Mouse (Mus musculus) limb, embryonic 15.5 days (tissue): ENCODE measurements around the gene Ubqln4. TPM values are rescaled to one million over a fixed set of nuclear protein-coding genes. Genes with fewer than 3 reads are reported as not detected.

Experiments used
- ATAC-seq: fragments of 200-750 bp; cut with Nextera tagmentation; 2 replicates; pipeline ENCODE4 v1.8.0; 2017; ENCODE audit warnings: low read depth, moderate TSS enrichment; ENCODE audit not compliant: insufficient number of reproducible peaks, low FRiP score, low TSS enrichment
- H3K27ac ChIP-seq: fragments of 300-500 bp; sonication (generic); 2 replicates; pipeline ENCODE4 v1.5.1; 2015; ENCODE audit warnings: moderate library complexity, mild to moderate bottlenecking, inconsistent platforms
- H3K27me3 ChIP-seq: fragments of 300-500 bp; sonication (generic); 2 replicates; pipeline ENCODE4 v1.6.1; 2015; ENCODE audit warnings: inconsistent platforms
- H3K36me3 ChIP-seq: fragments of 300-500 bp; sonication (generic); 2 replicates; pipeline ENCODE4 v1.6.1; 2015; ENCODE audit warnings: inconsistent platforms
- H3K4me1 ChIP-seq: fragments of 300-500 bp; sonication (generic); 2 replicates; pipeline ENCODE4 v1.6.1; 2015; ENCODE audit warnings: inconsistent platforms
- H3K4me2 ChIP-seq: fragments of 300-500 bp; sonication (generic); 2 replicates; pipeline ENCODE4 v1.6.1; 2015; ENCODE audit warnings: mild to moderate bottlenecking, inconsistent platforms
- H3K4me3 ChIP-seq: fragments of 300-500 bp; sonication (generic); 2 replicates; pipeline ENCODE4 v1.5.1; 2015; ENCODE audit warnings: mild to moderate bottlenecking, inconsistent platforms
- H3K9ac ChIP-seq: fragments of 300-500 bp; sonication (generic); 2 replicates; pipeline ENCODE4 v1.6.1; 2015; ENCODE audit warnings: inconsistent platforms
- H3K9me3 ChIP-seq: fragments of 300-500 bp; sonication (generic); 2 replicates; pipeline ENCODE4 v1.6.1; 2016; ENCODE audit warnings: inconsistent platforms
- WGBS: fragments of 180-500 bp; shearing (Covaris S2); methylation state at CpG from one replicate; pipeline ENCODE4 v1.1.7; 2015; 5-methylcytosine and 5-hydroxymethylcytosine counted together
- polyA plus RNA-seq: library from polyadenylated mRNA; unstranded; fragments of >200 nt; fragmentation: Nextera tagmentation; extraction: Ambion mirVana; gene quantifications from 2 replicates; pipeline ENCODE4 v1.2.1, GENCODE M21; 2015

The Ubqln4 gene
- polyA plus RNA-seq, 1 experiment from 2014 or later = 44.1 TPM

DNA sequence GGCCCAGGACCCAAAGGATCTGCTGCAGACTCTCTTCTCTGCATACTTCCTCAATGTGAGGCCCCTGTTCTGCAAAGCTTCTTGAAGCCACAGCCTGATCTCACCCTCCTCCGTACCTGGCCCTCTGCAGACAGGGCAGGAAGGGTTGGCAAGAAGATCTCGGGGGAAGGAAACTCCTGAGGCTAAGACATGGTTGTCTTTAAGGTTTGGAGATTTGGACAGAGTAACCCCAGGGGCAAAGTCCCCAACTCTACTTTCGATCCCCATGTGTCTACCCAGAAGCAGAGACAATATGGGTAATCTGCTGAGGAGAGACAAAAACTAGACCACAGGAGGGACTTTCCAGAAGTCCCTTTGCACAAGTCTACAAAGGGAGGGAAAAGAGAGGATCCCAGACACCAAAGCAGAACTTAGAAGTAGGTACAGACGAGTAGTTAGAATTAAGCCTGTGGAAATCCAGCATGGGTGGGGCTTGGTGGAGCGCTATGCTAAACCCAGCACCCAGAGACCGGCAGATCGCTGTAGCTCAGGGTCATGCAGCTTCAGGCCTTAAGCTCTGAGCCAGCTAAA lies 39.9 kb upstream of the Ubqln4 start:
- no peaks in the 10 kb centered on the region for H3K27me3 ChIP-seq
- H3K4me2 ChIP-seq = no peak overlapping the region; the same call in 1 of the 2 replicates
- H3K4me1 ChIP-seq = peaks cover 73% of the 10 kb centered on the region
- no peak for ATAC-seq
- whole genome bisulfite sequencing = 66% methylated on average over 7 of the region's 7 CpGs
- H3K4me3 ChIP-seq = no peak overlapping the region
- peak overlapping the region; percentile 92 for H3K27ac ChIP-seq
- H3K9me3 ChIP-seq = no peaks in the 10 kb centered on the region
- no peaks in the 10 kb centered on the region for H3K36me3 ChIP-seq
- H3K9ac ChIP-seq = no peak overlapping the region

DNA sequence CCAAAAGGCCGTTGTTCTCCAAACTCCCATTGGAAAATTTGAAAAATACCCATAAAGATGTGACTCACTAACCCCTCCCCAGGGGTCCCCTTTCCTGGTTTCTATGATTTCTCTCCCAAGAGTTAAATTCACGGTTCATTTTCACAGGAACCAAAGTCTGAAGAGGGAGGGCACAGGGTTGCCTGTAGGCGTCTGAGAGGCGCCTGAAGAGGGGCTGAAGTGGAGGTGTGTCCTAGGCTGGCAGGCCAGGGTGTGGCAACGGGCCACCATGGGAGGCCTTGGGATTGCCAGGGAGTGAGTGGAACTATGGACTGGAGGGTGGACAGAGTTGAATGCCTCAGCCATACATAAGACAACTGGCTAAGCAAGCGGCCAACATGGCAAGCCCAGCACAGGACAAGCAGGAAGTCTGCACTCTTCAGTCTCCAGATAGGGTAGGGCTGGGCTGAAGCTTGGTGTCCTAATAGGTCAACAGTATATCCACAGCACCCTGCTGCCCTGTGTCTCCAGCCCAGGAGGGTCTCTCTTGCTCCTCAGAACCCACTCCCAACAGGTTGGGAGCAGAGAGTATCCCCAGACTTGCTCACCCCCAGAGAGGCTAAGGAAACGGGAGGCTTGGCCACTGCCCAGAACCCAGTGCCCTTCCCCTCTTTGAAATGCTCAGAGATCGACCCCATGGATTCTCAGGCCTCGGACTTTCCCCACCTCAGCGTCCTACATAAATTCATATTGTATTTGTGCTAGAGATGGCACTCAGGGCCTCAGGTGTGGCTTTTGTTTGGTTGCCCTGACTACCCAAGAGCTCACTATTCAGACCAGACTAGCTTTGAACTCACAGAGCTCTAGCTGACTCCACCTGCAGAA lies 39.1 kb upstream of the Ubqln4 start:
- no peaks in the 10 kb centered on the region for H3K27me3 ChIP-seq
- no peak for ATAC-seq
- H3K36me3 ChIP-seq = no peaks in the 10 kb centered on the region
- H3K4me2 ChIP-seq = no peak overlapping the region
- peak overlapping the region; percentile 92 for H3K27ac ChIP-seq
- no peak overlapping the region for H3K4me3 ChIP-seq
- peaks cover 68% of the 10 kb centered on the region for H3K4me1 ChIP-seq
- no peaks in the 10 kb centered on the region for H3K9me3 ChIP-seq
- H3K9ac ChIP-seq = no peak overlapping the region
- WGBS = 59% methylated on average over 10 of the region's 10 CpGs

DNA sequence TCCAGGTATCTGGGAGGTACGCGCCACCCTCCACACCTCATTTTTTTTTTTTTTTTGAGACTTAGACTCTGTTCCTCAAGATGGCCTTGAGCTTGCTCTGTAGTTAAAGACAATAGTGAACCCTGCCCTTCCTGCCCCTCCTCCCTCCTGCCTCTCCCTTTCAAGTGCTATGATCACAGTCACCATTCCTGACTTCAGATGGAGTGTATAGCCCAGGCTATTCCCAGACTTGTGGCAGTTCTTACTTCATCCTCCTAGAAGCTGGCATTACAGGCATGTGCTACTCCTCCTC lies 38.5 kb upstream of the Ubqln4 start:
- peak overlapping the region; percentile 92 for H3K27ac ChIP-seq
- no peaks in the 10 kb centered on the region for H3K9me3 ChIP-seq
- no peaks in the 10 kb centered on the region for H3K27me3 ChIP-seq
- ATAC-seq = no peak
- 96% methylated on average over 2 of the region's 2 CpGs for WGBS
- H3K4me1 ChIP-seq = peaks cover 62% of the 10 kb centered on the region
- H3K9ac ChIP-seq = no peak overlapping the region
- H3K4me3 ChIP-seq = no peak overlapping the region
- no peaks in the 10 kb centered on the region for H3K36me3 ChIP-seq
- H3K4me2 ChIP-seq = no peak overlapping the region

DNA sequence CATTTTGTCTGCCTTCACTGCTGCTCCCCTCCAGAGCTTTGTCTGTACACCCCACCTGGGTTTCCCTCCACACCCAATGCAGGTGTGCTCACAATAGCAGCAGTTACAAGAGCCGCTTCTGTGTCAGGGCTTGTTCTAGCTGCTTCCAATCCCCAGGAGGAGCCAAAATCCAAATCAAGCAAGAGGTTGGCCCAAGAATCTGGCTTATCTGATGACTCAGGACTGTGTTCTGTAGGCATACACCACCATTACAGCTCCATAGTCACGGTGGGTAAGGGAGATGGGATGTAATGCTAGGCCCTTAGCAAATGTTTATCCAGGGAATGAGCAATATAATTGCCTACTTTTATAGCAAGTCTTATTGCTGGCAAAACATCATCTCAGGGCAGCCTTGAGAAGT lies 37.2 kb upstream of the Ubqln4 start:
- H3K36me3 ChIP-seq = no peaks in the 10 kb centered on the region
- H3K4me2 ChIP-seq = no peak overlapping the region
- no peak overlapping the region for H3K4me3 ChIP-seq
- no peaks in the 10 kb centered on the region for H3K9me3 ChIP-seq
- H3K9ac ChIP-seq = no peak overlapping the region
- H3K27ac ChIP-seq = peak overlapping the region; percentile 39; the same call in 1 of the 2 replicates
- peaks cover 50% of the 10 kb centered on the region for H3K4me1 ChIP-seq
- no peak for ATAC-seq
- WGBS = 59% methylated on average over 2 of the region's 2 CpGs
- H3K27me3 ChIP-seq = no peaks in the 10 kb centered on the region

DNA sequence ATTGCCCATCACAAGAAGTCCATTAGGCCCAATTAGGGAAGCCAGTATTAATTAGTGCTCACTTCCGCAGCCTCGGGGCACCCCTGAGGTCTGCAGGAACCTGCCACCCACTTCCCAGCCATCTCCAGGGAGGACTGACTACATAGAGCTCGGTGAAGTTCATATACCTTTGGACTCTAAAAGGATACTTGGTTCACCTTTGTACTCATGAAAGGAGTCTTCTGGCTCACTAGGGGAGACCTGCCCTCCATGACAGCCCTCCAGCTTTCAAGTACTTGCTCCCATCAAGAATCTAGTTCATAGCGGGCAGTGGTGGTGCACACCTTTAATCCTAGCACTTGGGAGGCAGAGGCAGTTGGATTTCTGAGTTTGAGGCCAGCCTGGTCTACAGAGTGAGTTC lies 35.1 kb upstream of the Ubqln4 start:
- H3K27ac ChIP-seq = no peak overlapping the region

DNA sequence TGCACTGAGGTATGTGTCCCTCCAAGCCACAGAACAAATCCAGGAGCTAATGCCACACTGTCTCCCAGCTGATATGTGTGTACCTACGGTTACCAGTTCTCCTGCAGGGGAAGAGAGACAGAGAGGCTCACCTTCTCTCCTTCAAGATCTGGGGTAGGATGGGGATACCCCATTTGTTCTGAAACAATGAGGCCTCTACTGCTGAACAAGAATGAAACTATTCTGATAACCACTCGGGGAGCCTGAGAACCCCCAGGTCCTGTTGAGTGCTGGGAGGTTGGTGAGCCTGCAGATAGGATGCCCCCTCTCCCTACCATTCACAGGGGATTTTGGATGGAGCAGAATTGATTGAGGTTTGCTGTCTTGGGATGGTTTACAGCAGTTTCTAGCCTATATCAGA lies 33.5 kb upstream of the Ubqln4 start:
- no peak overlapping the region for H3K9ac ChIP-seq
- peaks cover 19% of the 10 kb centered on the region for H3K4me1 ChIP-seq
- no peak overlapping the region for H3K27ac ChIP-seq
- no peaks in the 10 kb centered on the region for H3K9me3 ChIP-seq
- H3K36me3 ChIP-seq = peaks cover 20% of the 10 kb centered on the region
- no peak overlapping the region for H3K4me3 ChIP-seq
- ATAC-seq = no peak
- no peak overlapping the region for H3K4me2 ChIP-seq
- 80% methylated on average over 2 of the region's 2 CpGs for WGBS
- no peaks in the 10 kb centered on the region for H3K27me3 ChIP-seq

More for the DNA sequence above, 35.1 kb upstream of the Ubqln4 start:
- Histone ChIP-seq H3K4me1 (peaks cover 36% of the 10 kb centered on the region), H3K36me3 (peaks cover 3% of the 10 kb centered on the region; the same call in 1 of the 2 replicates), H3K9me3 (no peaks in the 10 kb centered on the region), H3K4me2 (no peak overlapping the region), H3K4me3 (no peak overlapping the region), H3K9ac (no peak overlapping the region), H3K27me3 (no peaks in the 10 kb centered on the region)
- ATAC-seq = no peak
- WGBS = 66% methylated on average over 4 of the region's 4 CpGs

DNA sequence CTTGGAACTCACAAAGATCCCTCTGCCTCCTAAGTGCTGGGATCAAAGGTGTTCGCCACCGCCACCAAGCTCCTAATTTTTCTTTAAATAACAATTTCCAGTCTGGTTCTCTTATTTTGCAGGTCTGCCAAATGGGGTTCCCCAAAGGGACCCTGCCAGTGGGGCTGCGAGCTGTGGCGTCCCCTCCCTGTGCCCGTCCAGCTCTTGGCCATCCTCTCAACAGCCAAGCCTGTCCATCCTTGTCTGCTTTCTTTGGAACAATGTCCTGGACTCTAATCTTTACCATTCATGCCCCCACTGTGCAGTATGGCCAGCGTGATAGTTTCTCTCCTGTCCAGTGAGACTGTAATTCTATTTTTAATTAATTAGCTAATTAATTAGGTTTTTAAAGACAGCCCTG lies 32.4 kb upstream of the Ubqln4 start:
- no peak overlapping the region for H3K27ac ChIP-seq
- WGBS = 80% methylated on average over 6 of the region's 6 CpGs
- ATAC-seq = no peak

DNA sequence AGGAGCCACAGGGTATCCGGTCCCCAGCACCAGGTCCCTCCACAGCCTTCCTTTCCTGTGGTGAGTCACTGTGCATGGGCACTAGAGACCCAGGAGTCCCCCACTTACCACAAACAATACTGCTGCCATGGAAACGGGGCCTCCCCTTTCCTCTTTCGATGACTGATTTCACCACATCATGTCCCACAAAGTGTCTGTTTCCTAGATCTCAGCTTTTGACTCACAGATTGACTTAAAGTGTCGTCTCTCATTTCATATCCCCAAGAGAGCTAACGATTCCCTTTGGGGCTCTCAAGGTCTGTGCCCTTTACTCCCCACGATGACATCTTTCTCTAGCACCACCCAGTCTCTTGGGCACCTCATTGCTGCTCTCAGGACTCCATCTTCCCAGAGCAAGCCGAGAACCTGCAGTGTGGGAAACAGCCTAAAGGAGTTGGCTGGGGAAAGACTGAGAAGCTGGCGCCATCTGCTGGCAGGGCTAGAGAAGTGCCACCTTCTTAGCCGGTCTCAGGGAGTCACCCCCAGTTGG lies 31.7 kb upstream of the Ubqln4 start:
- no peak overlapping the region for H3K4me3 ChIP-seq
- H3K27me3 ChIP-seq = no peaks in the 10 kb centered on the region
- H3K9me3 ChIP-seq = no peaks in the 10 kb centered on the region
- peak overlapping the region; percentile 38 for H3K27ac ChIP-seq
- H3K4me2 ChIP-seq = no peak overlapping the region
- ATAC-seq = peak; percentile 40; the same call in 1 of the 2 replicates
- peaks cover 23% of the 10 kb centered on the region for H3K36me3 ChIP-seq
- H3K4me1 ChIP-seq = peaks cover 19% of the 10 kb centered on the region
- WGBS = 37% methylated on average over 9 of the region's 9 CpGs
- H3K9ac ChIP-seq = no peak overlapping the region

More for the DNA sequence above, 32.4 kb upstream of the Ubqln4 start:
- peaks cover 23% of the 10 kb centered on the region for H3K36me3 ChIP-seq
- no peaks in the 10 kb centered on the region for H3K9me3 ChIP-seq
- peaks cover 18% of the 10 kb centered on the region for H3K4me1 ChIP-seq
- H3K27me3 ChIP-seq = no peaks in the 10 kb centered on the region
- H3K4me3 ChIP-seq = no peak overlapping the region
- no peak overlapping the region for H3K9ac ChIP-seq
- no peak overlapping the region for H3K4me2 ChIP-seq

DNA sequence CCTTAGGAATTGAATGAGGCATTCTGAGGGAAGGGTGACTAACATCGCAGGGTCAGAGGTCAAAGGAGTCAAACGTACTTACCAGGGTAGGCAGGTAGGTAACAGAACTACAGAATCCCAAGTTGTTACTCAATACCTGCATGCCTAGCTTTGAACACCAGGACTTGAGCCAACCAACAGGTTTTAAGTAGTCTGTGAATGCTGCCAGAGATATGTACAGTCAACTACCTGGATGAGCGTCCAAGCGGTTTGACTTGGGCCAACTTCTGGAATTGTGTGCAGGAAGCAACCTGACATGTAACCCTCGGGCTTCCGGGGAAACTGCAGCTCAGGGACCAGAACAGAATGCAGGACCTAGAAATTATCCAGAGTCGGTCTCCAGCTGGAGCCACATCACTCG lies 30.5 kb upstream of the Ubqln4 start:
- Histone ChIP-seq H3K4me3 (no peak overlapping the region), H3K4me2 (no peak overlapping the region), H3K27ac (no peak overlapping the region), H3K36me3 (peaks cover 27% of the 10 kb centered on the region), H3K9ac (no peak overlapping the region), H3K27me3 (no peaks in the 10 kb centered on the region), H3K9me3 (no peaks in the 10 kb centered on the region), H3K4me1 (peaks cover 28% of the 10 kb centered on the region)
- no peak for ATAC-seq
- WGBS = 81% methylated on average over 8 of the region's 8 CpGs

DNA sequence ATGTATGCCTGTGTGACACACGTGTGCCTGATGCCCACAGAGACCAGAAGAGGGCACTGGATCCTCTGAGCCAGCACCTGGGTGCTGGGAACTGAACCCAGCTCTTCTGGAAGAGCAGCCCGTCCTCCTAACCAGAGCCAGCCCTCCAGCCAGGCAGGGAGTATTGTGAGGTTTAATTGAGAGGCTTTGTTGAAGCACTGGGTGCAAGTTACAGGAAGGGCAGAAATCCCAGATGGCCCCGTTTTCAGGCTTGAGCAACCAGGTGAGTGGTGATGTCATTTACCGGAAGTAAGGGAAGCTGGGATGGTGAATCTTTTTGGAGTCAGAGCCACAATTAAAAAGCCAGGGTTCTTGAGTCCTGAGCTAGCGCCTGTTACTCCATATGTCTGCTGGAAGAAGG lies 28.5 kb upstream of the Ubqln4 start:
- Histone ChIP-seq H3K9ac (no peak overlapping the region), H3K4me1 (peaks cover 45% of the 10 kb centered on the region), H3K27ac (0 out of 2 replicates have a peak overlapping the region, but pooled peaks have one; percentile 1), H3K9me3 (no peaks in the 10 kb centered on the region), H3K4me2 (no peak overlapping the region), H3K36me3 (peaks cover 27% of the 10 kb centered on the region), H3K27me3 (no peaks in the 10 kb centered on the region), H3K4me3 (no peak overlapping the region)
- 82% methylated on average over 5 of the region's 5 CpGs for WGBS
- ATAC-seq = no peak

DNA sequence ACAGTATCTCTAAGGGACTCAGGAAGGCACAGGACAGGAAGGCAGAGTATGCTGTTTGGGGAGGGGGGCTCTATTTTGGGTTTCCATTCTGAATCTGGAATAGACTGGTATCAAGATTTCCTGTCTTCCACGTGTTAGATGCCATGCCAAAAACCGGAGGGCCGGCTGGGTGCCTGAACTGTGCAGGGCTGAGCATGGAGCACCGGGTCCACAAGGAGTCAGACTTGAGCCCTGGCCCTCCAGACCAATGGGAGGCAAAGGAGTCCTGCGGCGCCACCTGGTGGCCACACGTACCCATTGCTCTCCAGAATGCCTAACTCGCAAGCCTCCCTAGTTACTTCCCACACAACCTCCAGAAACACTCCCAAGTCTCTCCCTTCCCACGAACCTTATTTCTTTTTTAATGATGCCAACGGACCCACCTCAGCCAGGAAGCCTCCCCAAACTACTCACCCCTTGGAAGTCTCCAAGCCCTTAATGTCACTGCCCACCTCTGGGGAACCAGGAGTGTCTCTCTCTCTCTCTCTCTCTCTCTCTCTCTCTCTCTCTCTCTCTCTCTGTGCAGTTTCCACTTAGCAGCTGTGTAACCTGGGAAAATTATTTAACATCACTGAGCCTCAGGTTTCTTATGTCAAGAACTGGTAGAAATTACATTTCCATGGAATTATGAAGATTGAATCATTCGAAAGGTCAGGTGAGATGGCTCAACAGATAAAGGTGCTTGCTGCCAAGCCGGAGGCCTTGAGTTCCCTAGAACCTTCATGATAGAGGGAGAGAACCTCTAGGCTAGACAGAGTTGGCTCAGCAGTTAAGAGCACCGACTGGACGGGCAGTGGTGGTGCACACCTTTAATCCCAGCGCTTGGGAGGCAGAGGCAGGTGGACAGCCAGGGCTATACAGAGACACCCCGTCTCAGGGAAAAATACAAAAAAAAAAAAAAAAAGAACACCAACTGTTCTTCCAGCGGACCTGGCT lies 27.1 kb upstream of the Ubqln4 start:
- H3K27ac ChIP-seq = peak overlapping the region; percentile 59; the same call in 1 of the 2 replicates
- H3K4me1 ChIP-seq = peaks cover 51% of the 10 kb centered on the region
- no peak overlapping the region for H3K9ac ChIP-seq
- no peaks in the 10 kb centered on the region for H3K9me3 ChIP-seq
- no peak overlapping the region for H3K4me3 ChIP-seq
- no peaks in the 10 kb centered on the region for H3K27me3 ChIP-seq
- ATAC-seq = peak; percentile 71; the same call in 1 of the 2 replicates
- 29% methylated on average over 17 of the region's 17 CpGs for whole genome bisulfite sequencing
- peaks cover 27% of the 10 kb centered on the region for H3K36me3 ChIP-seq
- 0 out of 2 replicates have a peak overlapping the region, but pooled peaks have one; percentile 17 for H3K4me2 ChIP-seq
